Mouse (Mus musculus) G1E (cell line): ENCODE results near the gene Lrrfip2. TPM values are rescaled to one million over a fixed set of nuclear protein-coding genes. Genes with fewer than 3 reads are reported as not detected.

Experiments
- ATAC-seq: 2 replicates; pipeline ENCODE4 v1.8.0; 2016; ENCODE audit warnings: mild to moderate bottlenecking; ENCODE audit not compliant: insufficient number of reproducible peaks, poor library complexity, low FRiP score, severe bottlenecking; ENCODE audit errors: extremely low read depth
- DNase-seq: peaks from one replicate; pipeline ENCODE4 v3.0.0; 2012; ENCODE audit warnings: low spot score
- H3K27me3 ChIP-seq: 2 replicates; pipeline ENCODE4 v1.6.1; 2012; ENCODE audit warnings: mild to moderate bottlenecking, low read length, inconsistent platforms; ENCODE audit not compliant: insufficient read depth
- H3K36me3 ChIP-seq: replicated peaks from 2 replicates; pipeline ENCODE3; 2012; ENCODE audit warnings: mild to moderate bottlenecking, inconsistent platforms
- H3K4me1 ChIP-seq: 2 replicates; pipeline ENCODE4 v1.6.1; 2012; ENCODE audit warnings: low read depth, low read length, inconsistent platforms, mixed read lengths; ENCODE audit not compliant: insufficient read depth
- H3K4me3 ChIP-seq: 2 replicates; pipeline ENCODE4 v1.5.1; 2012; ENCODE audit warnings: low read depth, mild to moderate bottlenecking, inconsistent platforms, low read length, moderate library complexity, mixed read lengths
- H3K9me3 ChIP-seq: replicated peaks from 2 replicates; pipeline ENCODE4 v1.6.1; 2012; ENCODE audit warnings: inconsistent platforms
- CTCF ChIP-seq: IDR thresholded peaks from 2 replicates; pipeline ENCODE4 v1.5.1; 2012; ENCODE audit warnings: low read depth, low read length, inconsistent platforms, mixed read lengths
- GATA1 ChIP-seq: IDR thresholded peaks from 2 replicates; pipeline ENCODE4 v1.6.1; 2012; ENCODE audit warnings: borderline replicate concordance, low read length, inconsistent platforms, mixed read lengths
- GATA2 ChIP-seq: IDR thresholded peaks from 2 replicates; pipeline ENCODE4 v1.6.1; 2012; ENCODE audit warnings: low read depth, low read length, inconsistent platforms, borderline replicate concordance
- POLR2AphosphoS5 ChIP-seq: IDR thresholded peaks from 2 replicates; pipeline ENCODE4 v1.6.1; 2012; ENCODE audit warnings: low read depth, low read length, inconsistent platforms; ENCODE audit not compliant: insufficient replicate concordance
- TAL1 ChIP-seq: conservative IDR thresholded peaks from 2 replicates; pipeline ENCODE4 v1.6.1; 2012; ENCODE audit warnings: low read depth, low read length, inconsistent platforms, mixed read lengths
- polyA plus RNA-seq: library from polyadenylated mRNA; stranded (reverse); fragments of >175 nt; gene quantifications from 2 replicates; pipeline ENCODE4 v1.2.3, GENCODE M21; 2012
- total RNA-seq, 2 experiments: library from RNA; stranded (forward) in 1 of 2; stranded (reverse) in 1 of 2; fragments of 200-1000 nt in 1 of 2; fragments of >200 nt in 1 of 2; fragmentation: Nextera tagmentation in 1 of 2; gene quantifications; 2 replicates each; pipeline ENCODE4 v1.2.3; 2014 to 2017

The Lrrfip2 gene
- total and polyA plus RNA-seq, 3 experiments, result 14.3 to 38.4 (median 28.4) TPM

DNA sequence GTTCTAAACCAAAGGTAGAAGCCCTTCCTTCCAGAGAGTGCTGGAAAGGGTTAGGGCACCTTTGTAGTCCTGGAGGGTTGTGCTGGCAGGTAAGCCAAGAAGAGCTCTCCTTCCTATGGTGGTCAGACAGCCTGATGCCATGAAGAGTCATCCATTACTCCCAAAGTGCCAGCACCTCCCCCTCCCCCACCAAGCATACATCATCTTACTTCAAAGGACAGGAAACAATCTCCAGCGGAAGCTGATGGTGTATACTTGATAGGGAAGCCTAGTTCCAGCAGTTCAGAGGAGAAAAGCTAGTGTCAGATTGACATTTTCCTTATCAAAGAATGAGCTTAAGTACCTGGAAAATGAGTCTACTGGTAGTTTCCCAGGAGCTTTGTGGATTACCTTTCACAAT is 157.8 kb downstream of the Lrrfip2 start:
- H3K9me3 ChIP-seq, result no peaks in the 10 kb centered on the region
- H3K36me3 ChIP-seq, result peaks cover 46% of the 10 kb centered on the region
- ATAC-seq, result no peak
- no peak for DNase-seq
- no peak for TF ChIP-seq POLR2AphosphoS5
- no peak for TF ChIP-seq CTCF
- no peak for TF ChIP-seq TAL1
- no peak for TF ChIP-seq GATA2
- TF ChIP-seq GATA1, result no peak
- H3K4me3 ChIP-seq, result peak overlapping the region; percentile 62; the same call in 1 of the 2 replicates
- no peaks in the 10 kb centered on the region for H3K27me3 ChIP-seq
- peaks cover 32% of the 10 kb centered on the region for H3K4me1 ChIP-seq

Other genes starting within 250 kb of the Lrrfip2 start
- not detected in 2 replicates for gene Als2cl, start 237.7 kb upstream of the Lrrfip2 start, total RNA-seq (2014; fragmentation: Nextera tagmentation)
- gene Als2cl, start 237.7 kb upstream of the Lrrfip2 start, total RNA-seq (2017), result not detected in 2 replicates
- not detected in 2 replicates for gene Als2cl, start 237.7 kb upstream of the Lrrfip2 start, polyA plus RNA-seq
- not detected in 2 replicates for gene Tmie, start 237.5 kb upstream of the Lrrfip2 start, total RNA-seq (2014; fragmentation: Nextera tagmentation)
- gene Tmie, start 237.5 kb upstream of the Lrrfip2 start, total RNA-seq (2017), result 0.11 TPM in 1 of 2 replicates, not detected in the other
- not detected in 2 replicates for gene Tmie, start 237.5 kb upstream of the Lrrfip2 start, polyA plus RNA-seq
- gene Fam240a, start 200.7 kb upstream of the Lrrfip2 start, total RNA-seq (2014; fragmentation: Nextera tagmentation), result not detected in 2 replicates
- not detected in 2 replicates for gene Fam240a, start 200.7 kb upstream of the Lrrfip2 start, total RNA-seq (2017)
- not detected in 2 replicates for gene Fam240a, start 200.7 kb upstream of the Lrrfip2 start, polyA plus RNA-seq
- gene Tdgf1, start 171.4 kb upstream of the Lrrfip2 start, total RNA-seq (2014; fragmentation: Nextera tagmentation), result not detected in 2 replicates
- 0.60 TPM in 1 of 2 replicates, not detected in the other for gene Tdgf1, start 171.4 kb upstream of the Lrrfip2 start, total RNA-seq (2017)
- gene Tdgf1, start 171.4 kb upstream of the Lrrfip2 start, polyA plus RNA-seq, result not detected in 2 replicates
- not detected in 2 replicates for gene Lrrc2, start 166.0 kb upstream of the Lrrfip2 start, total RNA-seq (2014; fragmentation: Nextera tagmentation)
- 0.06 and 0.16 TPM in 2 replicates for gene Lrrc2, start 166.0 kb upstream of the Lrrfip2 start, total RNA-seq (2017)
- gene Lrrc2, start 166.0 kb upstream of the Lrrfip2 start, polyA plus RNA-seq, result not detected in 2 replicates
- gene Rtp3, start 127.0 kb upstream of the Lrrfip2 start, total RNA-seq (2014; fragmentation: Nextera tagmentation), result not detected in 2 replicates
- 0.16 TPM in 1 of 2 replicates, not detected in the other for gene Rtp3, start 127.0 kb upstream of the Lrrfip2 start, total RNA-seq (2017)
- gene Rtp3, start 127.0 kb upstream of the Lrrfip2 start, polyA plus RNA-seq, result not detected in 2 replicates
- gene Ltf, start 98.3 kb upstream of the Lrrfip2 start, total RNA-seq (2014; fragmentation: Nextera tagmentation), result not detected in 2 replicates
- gene Ltf, start 98.3 kb upstream of the Lrrfip2 start, total RNA-seq (2017), result 0.16 TPM in 1 of 2 replicates, not detected in the other
- not detected in 2 replicates for gene Ltf, start 98.3 kb upstream of the Lrrfip2 start, polyA plus RNA-seq
- gene Ccrl2, start 60.1 kb upstream of the Lrrfip2 start, total RNA-seq (2014; fragmentation: Nextera tagmentation), result 32.2 and 44.7 TPM in 2 replicates
- 20.9 and 21.0 TPM in 2 replicates for gene Ccrl2, start 60.1 kb upstream of the Lrrfip2 start, total RNA-seq (2017)
- gene Ccrl2, start 60.1 kb upstream of the Lrrfip2 start, polyA plus RNA-seq, result 0.18 and 0.78 TPM in 2 replicates
- gene Mlh1, start 154.2 kb downstream of the Lrrfip2 start, total RNA-seq (2014; fragmentation: Nextera tagmentation), result 55.2 and 56.1 TPM in 2 replicates
- gene Mlh1, start 154.2 kb downstream of the Lrrfip2 start, total RNA-seq (2017), result 32.3 and 32.4 TPM in 2 replicates
- gene Mlh1, start 154.2 kb downstream of the Lrrfip2 start, polyA plus RNA-seq, result 5.3 and 6.1 TPM in 2 replicates
- gene Epm2aip1, start 154.3 kb downstream of the Lrrfip2 start, total RNA-seq (2014; fragmentation: Nextera tagmentation), result 64.7 and 67.6 TPM in 2 replicates
- 19.6 and 29.1 TPM in 2 replicates for gene Epm2aip1, start 154.3 kb downstream of the Lrrfip2 start, total RNA-seq (2017)
- gene Epm2aip1, start 154.3 kb downstream of the Lrrfip2 start, polyA plus RNA-seq, result 3.3 and 3.4 TPM in 2 replicates
- gene Trank1, start 194.1 kb downstream of the Lrrfip2 start, total RNA-seq (2014; fragmentation: Nextera tagmentation), result not detected in 2 replicates
- gene Trank1, start 194.1 kb downstream of the Lrrfip2 start, total RNA-seq (2017), result 0.05 and 0.12 TPM in 2 replicates
- not detected in 2 replicates for gene Trank1, start 194.1 kb downstream of the Lrrfip2 start, polyA plus RNA-seq